Mouse (Mus musculus): ENCODE measurements around the gene Kcnb1. TPM values are rescaled to one million over a fixed set of nuclear protein-coding genes. Genes with fewer than 3 reads are reported as not detected.
A peak's percentile ranks its signal among the peaks of the same experiment; 100 is the strongest.

The Kcnb1 gene
- polyA plus RNA-seq, 1 experiment from 2014 or later, result 0.13 TPM

GRCm38 (mm10) chr2:167142282-167142681 is 47.7 kb downstream of the Kcnb1 start:
- H3K27me3 ChIP-seq, result peaks cover 66% of the 10 kb centered on the region
- peaks cover 16% of the 10 kb centered on the region for H3K4me1 ChIP-seq (replicated peaks)
- no peak overlapping the region for H3K9ac ChIP-seq
- peak; percentile 53; the same call in 1 of the 2 replicates for ATAC-seq (ENCODE audit: insufficient read depth)
- H3K9me3 ChIP-seq (replicated peaks), result no peaks in the 10 kb centered on the region
- no peak overlapping the region for H3K4me3 ChIP-seq (replicated peaks)
- no peak overlapping the region for H3K27ac ChIP-seq (replicated peaks)
- 62% methylated on average over 3 of the region's 3 CpGs for WGBS (ENCODE audit: insufficient replicate concordance)
- 0 out of 2 replicates have a peak overlapping the region, but pooled peaks have one; percentile 8 for H3K4me2 ChIP-seq
- no peaks in the 10 kb centered on the region for H3K36me3 ChIP-seq (replicated peaks)

GRCm38 (mm10) chr2:167141810-167142209 is 48.1 kb downstream of the Kcnb1 start:
- ATAC-seq (ENCODE audit: insufficient read depth), result peak; percentile 86

GRCm38 (mm10) chr2:167139801-167140269 is 50.1 kb downstream of the Kcnb1 start:
- Histone ChIP-seq H3K9me3 (replicated peaks) (no peaks in the 10 kb centered on the region), H3K27me3 (peaks cover 59% of the 10 kb centered on the region), H3K9ac (no peak overlapping the region), H3K4me1 (replicated peaks) (peaks cover 14% of the 10 kb centered on the region), H3K4me2 (no peak overlapping the region), H3K27ac (replicated peaks) (no peak overlapping the region), H3K36me3 (replicated peaks) (no peaks in the 10 kb centered on the region), H3K4me3 (replicated peaks) (no peak overlapping the region)
- ATAC-seq (ENCODE audit: insufficient read depth), result no peak
- 28% methylated on average over 13 of the region's 13 CpGs for WGBS (ENCODE audit: insufficient replicate concordance)

More at GRCm38 (mm10) chr2:167141810-167142209, 48.1 kb downstream of the Kcnb1 start:
- 0 out of 2 replicates have a peak overlapping the region, but pooled peaks have one; percentile 8 for H3K4me2 ChIP-seq
- peaks cover 66% of the 10 kb centered on the region for H3K27me3 ChIP-seq
- H3K4me3 ChIP-seq (replicated peaks), result no peak overlapping the region
- peaks cover 14% of the 10 kb centered on the region for H3K4me1 ChIP-seq (replicated peaks)
- no peak overlapping the region for H3K27ac ChIP-seq (replicated peaks)
- H3K9me3 ChIP-seq (replicated peaks), result no peaks in the 10 kb centered on the region
- no peak overlapping the region for H3K9ac ChIP-seq
- 23% methylated on average over 4 of the region's 4 CpGs for WGBS (ENCODE audit: insufficient replicate concordance)
- H3K36me3 ChIP-seq (replicated peaks), result no peaks in the 10 kb centered on the region

GRCm38 (mm10) chr2:167138611-167139010 is 51.3 kb downstream of the Kcnb1 start:
- Histone ChIP-seq H3K9me3 (replicated peaks) (no peaks in the 10 kb centered on the region), H3K4me1 (replicated peaks) (peaks cover 14% of the 10 kb centered on the region), H3K27ac (replicated peaks) (no peak overlapping the region), H3K27me3 (peaks cover 50% of the 10 kb centered on the region), H3K4me2 (no peak overlapping the region), H3K9ac (no peak overlapping the region), H3K4me3 (replicated peaks) (no peak overlapping the region), H3K36me3 (replicated peaks) (no peaks in the 10 kb centered on the region)
- ATAC-seq (ENCODE audit: insufficient read depth), result no peak
- 60% methylated on average over 6 of the region's 6 CpGs for WGBS (ENCODE audit: insufficient replicate concordance)

GRCm38 (mm10) chr2:167136909-167137308 is 53.0 kb downstream of the Kcnb1 start:
- no peak for ATAC-seq (ENCODE audit: insufficient read depth)
- Histone ChIP-seq H3K4me1 (replicated peaks) (peaks cover 8% of the 10 kb centered on the region; the same call in 1 of the 2 replicates), H3K27me3 (peaks cover 46% of the 10 kb centered on the region), H3K4me3 (replicated peaks) (no peak overlapping the region), H3K4me2 (no peak overlapping the region), H3K36me3 (replicated peaks) (no peaks in the 10 kb centered on the region), H3K9ac (no peak overlapping the region), H3K9me3 (replicated peaks) (no peaks in the 10 kb centered on the region), H3K27ac (replicated peaks) (no peak overlapping the region)
- 65% methylated on average over 14 of the region's 14 CpGs for WGBS (ENCODE audit: insufficient replicate concordance)

GRCm38 (mm10) chr2:167132041-167132440 is 57.9 kb downstream of the Kcnb1 start:
- Histone ChIP-seq H3K4me3 (replicated peaks) (no peak overlapping the region), H3K9ac (no peak overlapping the region), H3K27me3 (peaks cover 51% of the 10 kb centered on the region), H3K27ac (replicated peaks) (no peak overlapping the region), H3K9me3 (replicated peaks) (no peaks in the 10 kb centered on the region), H3K36me3 (replicated peaks) (no peaks in the 10 kb centered on the region), H3K4me2 (no peak overlapping the region), H3K4me1 (replicated peaks) (peaks cover 11% of the 10 kb centered on the region)
- WGBS (ENCODE audit: insufficient replicate concordance), result 42% methylated on average over 8 of the region's 8 CpGs
- ATAC-seq (ENCODE audit: insufficient read depth), result no peak

- Histone ChIP-seq H3K27me3 (peaks cover 44% of the 10 kb centered on the region), H3K9ac (no peak overlapping the region), H3K4me3 (replicated peaks) (no peak overlapping the region), H3K4me1 (replicated peaks) (peaks cover 11% of the 10 kb centered on the region), H3K27ac (replicated peaks) (no peak overlapping the region), H3K9me3 (replicated peaks) (no peaks in the 10 kb centered on the region), H3K36me3 (replicated peaks) (no peaks in the 10 kb centered on the region), H3K4me2 (no peak overlapping the region)
- WGBS (ENCODE audit: insufficient replicate concordance), result 42% methylated on average over 9 of the region's 9 CpGs
- no peak for ATAC-seq (ENCODE audit: insufficient read depth)
Measured at GRCm38 (mm10) chr2:167130050-167130770, 59.7 kb downstream of the Kcnb1 start.

GRCm38 (mm10) chr2:167129608-167129955 is 60.4 kb downstream of the Kcnb1 start:
- Histone ChIP-seq H3K9ac (no peak overlapping the region), H3K4me2 (peak overlapping the region; percentile 48), H3K4me1 (replicated peaks) (peaks cover 11% of the 10 kb centered on the region), H3K27ac (replicated peaks) (no peak overlapping the region), H3K27me3 (peaks cover 41% of the 10 kb centered on the region), H3K9me3 (replicated peaks) (no peaks in the 10 kb centered on the region), H3K36me3 (replicated peaks) (no peaks in the 10 kb centered on the region), H3K4me3 (replicated peaks) (peak overlapping the region; percentile 28)
- WGBS (ENCODE audit: insufficient replicate concordance), result 15% methylated on average over 9 of the region's 9 CpGs
- no peak for ATAC-seq (ENCODE audit: insufficient read depth)

- Histone ChIP-seq H3K36me3 (replicated peaks) (no peaks in the 10 kb centered on the region), H3K4me3 (replicated peaks) (peak overlapping the region; percentile 28), H3K9me3 (replicated peaks) (no peaks in the 10 kb centered on the region), H3K4me1 (replicated peaks) (peaks cover 11% of the 10 kb centered on the region), H3K27ac (replicated peaks) (no peak overlapping the region), H3K4me2 (peak overlapping the region; percentile 48), H3K27me3 (peaks cover 40% of the 10 kb centered on the region), H3K9ac (no peak overlapping the region)
- ATAC-seq (ENCODE audit: insufficient read depth), result no peak
- 19% methylated on average over 20 of the region's 20 CpGs for WGBS (ENCODE audit: insufficient replicate concordance)
Measured at GRCm38 (mm10) chr2:167128699-167129607, 61.0 kb downstream of the Kcnb1 start.

GRCm38 (mm10) chr2:167127404-167127803 is 62.6 kb downstream of the Kcnb1 start:
- ATAC-seq (ENCODE audit: insufficient read depth), result no peak
- 71% methylated on average over 5 of the region's 5 CpGs for WGBS (ENCODE audit: insufficient replicate concordance)

GRCm38 (mm10) chr2:167125781-167126180 is 64.2 kb downstream of the Kcnb1 start:
- H3K27ac ChIP-seq (replicated peaks), result no peak overlapping the region
- H3K27me3 ChIP-seq, result peaks cover 32% of the 10 kb centered on the region
- WGBS (ENCODE audit: insufficient replicate concordance), result 54% methylated on average over 4 of the region's 4 CpGs
- ATAC-seq (ENCODE audit: insufficient read depth), result no peak
- no peak overlapping the region for H3K4me3 ChIP-seq (replicated peaks)
- no peaks in the 10 kb centered on the region for H3K36me3 ChIP-seq (replicated peaks)
- no peak overlapping the region for H3K9ac ChIP-seq
- peaks cover 11% of the 10 kb centered on the region for H3K4me1 ChIP-seq (replicated peaks)
- H3K4me2 ChIP-seq, result no peak overlapping the region
- H3K9me3 ChIP-seq (replicated peaks), result no peaks in the 10 kb centered on the region

More at GRCm38 (mm10) chr2:167127404-167127803, 62.6 kb downstream of the Kcnb1 start:
- H3K27me3 ChIP-seq, result peaks cover 37% of the 10 kb centered on the region
- H3K4me3 ChIP-seq (replicated peaks), result no peak overlapping the region
- H3K9ac ChIP-seq, result no peak overlapping the region
- H3K36me3 ChIP-seq (replicated peaks), result no peaks in the 10 kb centered on the region
- no peak overlapping the region for H3K27ac ChIP-seq (replicated peaks)
- no peak overlapping the region for H3K4me2 ChIP-seq
- peaks cover 11% of the 10 kb centered on the region for H3K4me1 ChIP-seq (replicated peaks)
- no peaks in the 10 kb centered on the region for H3K9me3 ChIP-seq (replicated peaks)

Data from liver, embryonic 15.5 days (tissue).